Mouse (Mus musculus): ENCODE measurements around the gene Tmprss15. TPM values are rescaled to one million over a fixed set of nuclear protein-coding genes. Genes with fewer than 3 reads are reported as not detected.

Tmprss15 gene
- polyA plus RNA-seq, 1 experiment from 2014 or later = 4.7 TPM

GRCm38 (mm10) chr16:78931287-78932025 is 159.4 kb downstream of the Tmprss15 start:
- no peak overlapping the region for H3K9ac ChIP-seq (ENCODE audit: low read depth, low read length)
- no peak overlapping the region for H3K27ac ChIP-seq (ENCODE audit: low read depth, low read length)
- no peak for ATAC-seq
- no peaks in the 10 kb centered on the region for H3K4me1 ChIP-seq (replicated peaks; ENCODE audit: control insufficient read depth, insufficient read depth, low read length)
- peak overlapping the region; percentile 37 for H3K4me3 ChIP-seq (ENCODE audit: low read depth, low read length)
- no peaks in the 10 kb centered on the region for H3K36me3 ChIP-seq (ENCODE audit: control insufficient read depth, insufficient read depth)
- no peaks in the 10 kb centered on the region for H3K27me3 ChIP-seq (replicated peaks; ENCODE audit: control insufficient read depth, insufficient read depth, low read length)
- H3K9me3 ChIP-seq (ENCODE audit: control insufficient read depth) = no peaks in the 10 kb centered on the region
- WGBS = 13% methylated on average over 16 of the region's 16 CpGs
- peak overlapping the region; percentile 61 for H3K4me2 ChIP-seq (replicated peaks; ENCODE audit: low read depth)
- TF ChIP-seq CTCF (IDR thresholded peaks at IDR 0.05; ENCODE audit: low read depth) = no peak

DNA sequence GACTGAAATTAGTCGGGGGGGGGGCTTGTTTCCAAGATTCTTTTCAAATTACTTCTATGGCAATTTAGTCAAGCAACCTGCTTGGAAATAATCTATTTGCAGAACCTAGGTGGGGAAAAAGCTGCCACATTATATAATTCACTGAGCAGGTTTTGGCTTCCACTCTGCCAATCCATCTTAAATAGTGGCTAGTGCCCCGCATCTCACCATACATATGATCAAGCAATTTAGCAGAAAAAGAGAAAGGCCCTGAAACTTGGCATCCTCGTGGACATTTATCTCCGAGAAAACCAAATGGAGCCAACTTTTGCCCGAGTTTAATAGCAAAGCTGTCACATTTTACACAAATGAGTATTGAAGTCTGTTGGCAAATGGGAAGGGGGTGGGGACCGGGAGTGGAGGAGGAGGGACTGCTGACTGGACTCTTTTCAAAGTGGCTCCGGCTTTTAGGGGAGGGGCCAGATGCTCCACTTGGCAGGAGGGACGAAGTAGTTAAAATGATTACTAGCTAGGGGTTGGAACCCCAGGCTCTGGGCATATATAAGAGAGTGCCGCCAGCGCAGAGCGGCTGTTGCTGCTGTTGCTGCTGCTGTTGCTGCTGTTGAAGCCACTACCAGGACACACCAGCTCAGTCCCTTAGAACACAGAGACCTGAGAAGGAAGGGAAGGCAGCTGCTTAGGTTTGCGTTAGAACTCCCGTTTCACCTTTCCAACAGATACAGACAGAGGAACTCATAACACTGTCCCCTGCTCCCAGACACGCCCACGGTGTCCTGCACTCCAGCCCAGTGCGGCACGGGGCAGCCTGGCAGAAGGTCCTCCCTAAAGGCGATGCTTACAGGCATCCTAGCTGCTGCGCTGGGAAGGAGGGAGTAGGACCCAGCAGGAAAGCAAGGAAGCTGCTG is 160.3 kb downstream of the Tmprss15 start, which contains the start of gene Chodl:
Gene Chodl, plus strand, starts transcription at position 567 of the 905 bp plus-strand sequence.
- H3K4me3 ChIP-seq (ENCODE audit: low read depth, low read length) = peak within 1 kb of the TSS; percentile 37
- no peak for TF ChIP-seq CTCF (IDR thresholded peaks at IDR 0.05; ENCODE audit: low read depth)
- no peaks in the 10 kb centered on the region for H3K4me1 ChIP-seq (replicated peaks; ENCODE audit: control insufficient read depth, insufficient read depth, low read length)
- H3K27ac ChIP-seq (ENCODE audit: low read depth, low read length) = no peak within 1 kb of the TSS
- 12% methylated on average over 19 of the region's 19 CpGs for WGBS
- peak; percentile 47 for ATAC-seq
- peak within 1 kb of the TSS; percentile 61 for H3K4me2 ChIP-seq (replicated peaks; ENCODE audit: low read depth)
- no peak within 1 kb of the TSS for H3K9ac ChIP-seq (ENCODE audit: low read depth, low read length)
- no peaks in the 10 kb centered on the region for H3K27me3 ChIP-seq (replicated peaks; ENCODE audit: control insufficient read depth, insufficient read depth, low read length)
- no peaks in the 10 kb centered on the region for H3K9me3 ChIP-seq (ENCODE audit: control insufficient read depth)
- H3K36me3 ChIP-seq (ENCODE audit: control insufficient read depth, insufficient read depth) = no peaks in the 10 kb centered on the region

DNA sequence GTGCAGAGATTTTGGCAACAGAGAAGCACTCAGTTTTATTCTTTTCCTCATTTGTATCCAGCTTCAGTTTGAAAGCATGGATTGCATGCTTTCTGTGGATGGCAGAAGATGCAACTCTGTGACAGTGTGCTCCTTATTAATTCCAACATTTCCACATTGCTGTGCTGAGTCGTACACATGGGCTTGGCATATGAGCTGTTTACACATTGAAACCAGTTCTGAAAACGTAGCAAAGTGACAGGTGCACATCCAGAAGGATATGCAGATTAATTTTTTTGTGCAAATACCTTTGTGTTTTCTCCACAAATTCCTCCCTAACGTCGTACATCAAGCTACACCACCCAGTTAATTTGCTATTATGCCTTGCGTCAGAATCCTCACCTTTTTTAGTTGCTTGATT is 168.3 kb downstream of the Tmprss15 start:
- H3K4me1 ChIP-seq (replicated peaks; ENCODE audit: control insufficient read depth, insufficient read depth, low read length) = no peaks in the 10 kb centered on the region
- WGBS = 69% methylated on average over 5 of the region's 5 CpGs
- no peak for ATAC-seq
- no peaks in the 10 kb centered on the region for H3K27me3 ChIP-seq (replicated peaks; ENCODE audit: control insufficient read depth, insufficient read depth, low read length)
- no peaks in the 10 kb centered on the region for H3K36me3 ChIP-seq (ENCODE audit: control insufficient read depth, insufficient read depth)
- no peak overlapping the region for H3K9ac ChIP-seq (ENCODE audit: low read depth, low read length)
- no peak for TF ChIP-seq CTCF (IDR thresholded peaks at IDR 0.05; ENCODE audit: low read depth)
- H3K9me3 ChIP-seq (ENCODE audit: control insufficient read depth) = no peaks in the 10 kb centered on the region
- H3K27ac ChIP-seq (ENCODE audit: low read depth, low read length) = no peak overlapping the region
- H3K4me3 ChIP-seq (ENCODE audit: low read depth, low read length) = no peak overlapping the region
- no peak overlapping the region for H3K4me2 ChIP-seq (replicated peaks; ENCODE audit: low read depth)

Other genes with a start within 250 kb of the Tmprss15 start
- 17.5 and 19.7 TPM in 2 replicates for gene Chodl, start 160.1 kb downstream of the Tmprss15 start, polyA plus RNA-seq (2015; fragmentation: Nextera tagmentation; extraction: Ambion mirVana)

Data from intestine, postnatal 0 days (tissue).